Mouse (Mus musculus) CD4-positive helper T cell, adult 2 months (primary cell): ENCODE results near the gene Podxl2.

Experiments used
- DNase-seq: peaks from one replicate; pipeline ENCODE4 v3.0.0-alpha.2; 2012; ENCODE audit warnings: low read depth, missing footprints, low spot score

Gene Podxl2

DNA sequence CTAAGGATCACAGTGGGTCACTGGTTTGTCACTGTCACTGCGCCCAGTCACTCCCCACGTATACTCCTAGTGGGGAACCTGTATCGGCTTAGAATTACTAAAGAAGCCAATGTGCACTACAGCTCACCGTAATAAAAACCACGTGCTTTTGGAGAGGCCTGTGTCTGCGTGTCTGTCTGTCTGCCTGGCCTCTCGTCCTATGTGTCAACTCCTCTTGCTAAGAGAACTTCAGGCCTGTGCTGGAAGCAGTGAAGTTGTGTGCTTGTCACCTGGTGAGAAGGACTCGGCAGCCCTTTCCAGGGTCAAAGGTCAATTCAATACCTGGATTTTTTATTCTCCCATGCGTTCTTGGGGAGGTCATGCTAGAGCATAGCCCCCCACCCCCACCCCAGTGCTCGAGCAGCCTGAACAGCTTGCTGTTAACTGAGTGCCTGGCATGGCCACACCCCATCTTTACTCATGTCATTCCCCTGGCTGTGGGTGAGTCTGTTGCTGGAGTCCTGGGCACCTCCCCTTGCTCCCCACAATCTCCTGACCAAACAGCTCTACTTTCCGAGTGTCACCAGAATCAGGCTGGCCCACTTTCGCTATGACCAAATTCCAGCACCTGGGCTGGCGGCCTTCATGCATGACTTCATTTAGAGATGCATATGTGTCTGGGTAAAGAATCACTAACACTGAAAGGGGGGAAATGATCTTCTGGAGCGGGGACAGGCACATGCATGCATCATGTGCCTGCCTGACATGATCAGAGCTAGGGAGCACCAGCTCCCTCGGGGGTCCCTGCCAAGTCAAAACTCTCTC, 46.4 kb downstream of the Podxl2 start:
- DNase-seq: no peak

DNA sequence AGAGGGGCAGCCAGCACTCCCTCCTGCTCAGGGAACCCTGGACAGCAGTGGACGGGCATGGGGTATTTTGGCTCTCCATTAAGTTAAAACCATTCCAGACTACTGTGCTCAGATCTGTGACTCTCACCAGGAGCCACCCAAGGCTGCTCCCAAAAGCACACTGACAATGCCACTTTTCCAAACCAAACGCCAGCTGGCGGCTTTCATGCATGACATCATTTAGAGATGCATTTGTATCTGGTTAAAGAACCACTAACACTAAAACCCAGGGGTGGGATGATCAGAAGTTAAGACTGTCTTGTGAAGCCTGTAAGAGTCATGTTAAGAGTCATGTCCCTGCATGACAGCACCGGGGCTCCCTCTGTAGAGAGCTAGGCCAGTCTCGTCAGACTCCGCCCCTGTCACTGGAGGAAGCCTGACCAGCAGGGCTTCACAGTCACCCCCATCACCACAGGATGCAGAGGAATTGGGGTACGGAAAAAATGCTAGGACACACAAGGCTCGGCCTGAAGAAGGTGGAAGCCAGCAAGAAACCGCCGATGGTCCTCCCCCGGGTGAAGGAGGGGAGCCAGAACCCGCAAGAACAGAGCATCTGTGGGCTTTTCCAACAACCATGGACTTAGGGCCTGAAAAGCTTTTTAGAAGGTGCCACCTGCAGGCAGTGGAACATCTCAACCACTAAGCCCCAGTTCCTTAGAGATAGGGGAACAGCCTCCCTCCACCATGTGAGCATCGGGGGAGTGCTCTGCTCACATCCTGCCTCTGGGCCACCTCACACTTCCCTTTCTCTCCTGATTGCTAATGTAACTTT, 47.2 kb downstream of the Podxl2 start:
- no peak for DNase-seq

DNA sequence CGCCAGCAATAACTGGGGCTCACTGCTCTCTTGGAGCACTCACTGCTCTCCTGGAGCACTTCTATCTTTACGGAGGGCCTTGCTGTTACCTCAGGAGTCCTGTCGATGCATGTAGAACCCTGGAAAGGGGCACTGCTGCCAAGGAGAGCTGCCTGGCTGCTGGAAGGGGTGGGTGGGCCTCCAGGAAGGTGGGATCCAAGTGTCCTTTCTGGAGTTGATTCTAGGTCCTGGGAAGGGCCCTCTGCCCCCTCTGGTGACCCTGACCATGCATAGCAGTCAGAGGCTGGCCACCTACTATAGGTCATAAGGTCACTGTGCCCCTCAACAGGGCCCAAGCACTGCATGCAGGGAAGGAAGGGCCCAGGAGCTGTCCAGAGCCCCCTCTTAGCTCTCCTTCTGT, 47.9 kb downstream of the Podxl2 start:
- DNase-seq: no peak

DNA sequence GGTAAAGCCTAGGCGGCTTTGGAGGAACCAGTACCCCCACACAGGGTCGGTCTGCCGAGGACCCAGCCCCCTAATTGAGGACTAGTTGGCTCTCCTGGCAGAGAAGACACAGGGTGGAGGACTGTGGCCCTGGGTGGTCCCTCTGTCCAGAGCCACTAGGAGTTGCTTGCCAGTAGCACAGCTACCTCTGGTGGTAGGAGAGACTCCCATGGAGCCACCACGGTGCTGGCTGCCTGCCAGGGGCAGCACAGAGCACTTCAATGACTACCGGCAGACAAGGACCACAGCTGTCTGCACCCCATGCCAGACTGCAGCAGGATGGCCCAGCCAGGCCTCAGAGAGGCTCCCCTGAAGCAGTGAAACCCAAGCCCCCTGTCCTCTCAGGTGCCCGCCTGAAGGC, 48.3 kb downstream of the Podxl2 start:
- DNase-seq: no peak

DNA sequence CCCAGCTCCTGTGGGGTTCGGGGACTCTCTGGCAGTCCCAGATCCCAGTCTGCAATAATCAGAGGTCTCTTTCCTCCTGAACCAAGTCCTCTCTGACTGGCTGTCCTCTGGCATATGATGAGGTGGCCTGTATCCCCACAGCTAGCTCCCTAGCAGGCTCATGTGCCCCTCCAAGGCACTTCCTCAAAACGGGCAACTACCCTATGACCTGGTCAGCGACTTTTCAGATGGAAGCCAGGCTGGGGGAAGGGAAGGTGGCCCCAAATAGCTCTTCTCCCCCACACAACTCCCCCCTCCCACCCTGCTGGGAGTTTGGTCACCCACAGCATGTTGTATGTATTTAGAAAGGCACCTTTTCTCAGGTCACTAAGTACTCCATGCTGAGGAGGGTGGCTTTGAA, 48.8 kb downstream of the Podxl2 start:
- no peak for DNase-seq

DNA sequence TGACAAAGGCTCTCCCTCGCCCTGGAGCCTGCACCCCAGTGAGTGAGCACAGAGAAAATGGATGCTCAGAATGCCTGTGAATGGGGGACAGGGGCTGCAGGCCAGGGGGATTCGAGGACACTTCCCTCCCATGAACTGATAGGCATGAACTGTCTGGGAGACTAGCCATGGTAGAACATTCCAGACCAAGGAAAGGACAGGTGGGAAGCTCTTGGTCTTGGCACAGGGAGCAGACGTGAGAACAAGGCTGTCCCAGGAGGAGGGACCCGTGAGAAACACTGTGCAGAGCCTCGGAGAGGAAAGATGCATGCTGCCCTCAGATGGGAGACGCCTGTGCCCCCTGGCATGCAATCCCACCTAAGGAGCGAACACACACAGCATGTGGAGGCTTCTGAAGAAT, 50.7 kb downstream of the Podxl2 start:
- DNase-seq: no peak

DNA sequence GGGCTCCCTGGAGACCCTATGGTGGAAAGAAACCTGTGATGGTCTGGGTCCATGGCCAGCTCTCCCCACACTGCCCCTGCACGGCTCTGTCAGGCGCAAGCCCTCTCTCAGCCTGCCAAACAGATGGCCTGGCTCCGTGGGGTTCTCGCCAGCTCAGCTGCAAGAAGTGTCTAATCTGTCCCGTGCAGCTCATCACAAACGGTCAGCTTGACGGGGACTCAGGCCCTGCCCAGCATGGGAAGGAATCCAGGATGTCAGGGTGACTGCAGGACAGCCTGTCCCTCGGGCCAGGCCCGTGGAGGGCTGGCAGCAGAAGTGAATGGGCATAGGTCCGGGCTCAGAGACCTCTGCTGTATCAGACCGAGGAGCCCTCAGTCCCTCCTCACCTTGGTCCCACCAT, 52.9 kb downstream of the Podxl2 start:
- DNase-seq: no peak

DNA sequence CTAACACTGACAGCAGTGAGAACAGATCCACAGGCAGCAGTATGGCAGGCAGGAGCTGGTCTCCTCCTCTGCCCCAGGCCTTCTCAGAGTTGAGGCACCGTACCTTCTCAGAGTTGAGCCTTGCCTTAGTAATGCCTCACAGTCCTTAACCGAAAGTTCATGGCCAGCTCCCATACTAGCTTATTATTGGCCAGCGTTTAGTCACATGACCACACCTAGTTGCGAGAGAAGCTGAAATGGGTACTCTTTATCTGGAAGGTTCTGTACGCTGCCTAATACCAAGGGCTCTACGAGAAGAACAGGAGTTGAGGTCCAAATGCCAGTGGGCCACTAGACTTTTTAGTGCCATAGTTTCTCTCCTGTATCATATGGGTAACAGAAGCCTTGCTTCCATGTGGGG, 53.5 kb downstream of the Podxl2 start:
- DNase-seq: no peak

DNA sequence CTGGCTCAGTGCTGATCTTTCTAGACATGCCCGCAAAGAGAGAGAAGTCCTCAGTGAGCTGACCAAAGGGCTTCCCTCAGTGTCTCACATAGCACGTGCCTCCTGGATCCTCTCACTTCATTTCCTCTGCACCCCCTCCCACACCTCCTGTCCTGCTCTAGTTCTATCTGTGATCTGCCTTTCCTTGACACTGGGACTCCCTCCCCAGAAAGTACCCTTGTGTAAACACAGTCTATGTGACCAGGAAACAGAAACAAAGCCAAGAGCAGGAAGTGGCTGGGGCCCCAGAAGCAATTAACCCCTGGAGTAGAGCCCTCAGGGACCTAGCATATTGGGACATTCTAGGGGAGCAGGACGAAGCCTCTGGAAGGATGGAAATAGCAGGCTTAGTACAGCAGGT, 54.0 kb downstream of the Podxl2 start:
- DNase-seq: no peak

DNA sequence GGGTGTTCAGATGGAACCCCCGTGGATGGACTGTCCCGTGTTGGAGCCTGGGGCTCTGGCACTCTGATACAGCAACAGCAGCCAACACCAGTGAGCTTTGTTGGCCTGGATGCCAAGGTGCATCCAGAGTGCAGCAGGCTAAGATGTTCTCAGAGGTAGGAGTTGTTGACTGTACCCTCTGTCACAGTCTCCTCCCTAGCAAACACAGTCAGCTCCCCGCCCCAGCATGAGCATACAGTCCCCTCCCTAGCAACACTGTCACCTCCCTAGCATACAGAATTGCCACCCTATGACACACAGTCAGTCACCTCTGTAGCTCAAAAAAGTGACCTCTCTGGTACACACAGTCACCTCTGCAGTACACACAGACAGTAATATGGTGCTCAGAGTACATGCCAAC, 57.9 kb downstream of the Podxl2 start:
- no peak for DNase-seq

DNA sequence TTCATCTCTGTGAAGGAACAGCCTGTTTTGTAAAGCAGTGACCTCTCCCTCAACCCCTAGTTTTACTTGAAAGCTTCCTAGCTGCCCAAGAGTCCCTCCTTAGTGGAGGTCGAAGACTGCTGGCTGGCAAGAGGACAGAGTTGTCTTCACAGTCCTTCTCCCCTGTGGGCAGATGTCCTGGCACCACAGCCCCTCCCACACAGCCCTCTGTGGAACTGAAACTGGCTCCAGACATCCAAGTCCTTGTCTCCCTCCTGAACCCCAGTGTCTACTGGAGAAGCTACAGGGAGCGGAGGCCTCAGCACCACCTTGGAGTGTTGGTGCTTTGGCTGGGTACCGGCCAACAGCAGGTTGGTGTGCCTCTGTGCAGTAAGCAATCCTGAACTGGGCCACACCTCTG, 59.4 kb downstream of the Podxl2 start:
- DNase-seq: no peak

DNA sequence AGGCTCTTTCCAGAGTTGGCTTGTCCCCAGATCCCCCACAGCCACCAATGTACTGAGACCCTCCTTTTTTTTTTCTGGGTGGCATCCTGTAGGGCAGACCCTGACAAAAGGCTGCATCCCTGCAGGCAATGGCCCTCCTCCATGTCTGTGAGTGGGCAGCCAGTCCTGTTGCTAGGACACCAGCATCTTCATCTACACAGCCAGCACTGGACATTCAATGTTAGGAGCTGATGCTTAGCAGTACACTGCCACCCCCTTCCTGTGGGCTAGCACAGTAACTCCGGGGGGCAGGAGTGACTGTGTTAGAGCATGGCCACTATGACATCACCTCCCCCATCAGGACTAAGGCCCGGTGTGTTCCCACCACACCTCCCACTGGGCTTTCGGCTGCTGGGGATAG, 59.8 kb downstream of the Podxl2 start:
- DNase-seq: no peak

DNA sequence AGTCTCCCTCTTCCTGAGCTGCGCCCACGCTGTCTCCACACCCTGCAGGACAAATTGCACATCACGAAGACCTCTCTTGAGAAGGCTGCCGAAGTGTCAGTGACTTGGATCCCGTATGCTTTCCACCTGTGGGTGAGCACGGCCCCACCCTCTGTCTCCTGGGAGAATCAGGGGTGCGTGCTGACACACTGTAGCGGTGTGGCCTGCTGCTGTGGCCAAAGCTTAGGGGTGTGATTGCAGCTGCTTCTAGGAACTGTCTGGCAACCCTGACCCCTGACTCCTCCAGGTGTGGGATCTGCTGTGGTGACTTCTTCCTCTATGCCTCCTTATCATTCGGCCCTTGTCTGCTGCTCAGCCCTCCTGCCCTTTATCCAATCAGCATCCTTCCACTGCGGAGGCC, 61.0 kb downstream of the Podxl2 start:
- no peak for DNase-seq

DNA sequence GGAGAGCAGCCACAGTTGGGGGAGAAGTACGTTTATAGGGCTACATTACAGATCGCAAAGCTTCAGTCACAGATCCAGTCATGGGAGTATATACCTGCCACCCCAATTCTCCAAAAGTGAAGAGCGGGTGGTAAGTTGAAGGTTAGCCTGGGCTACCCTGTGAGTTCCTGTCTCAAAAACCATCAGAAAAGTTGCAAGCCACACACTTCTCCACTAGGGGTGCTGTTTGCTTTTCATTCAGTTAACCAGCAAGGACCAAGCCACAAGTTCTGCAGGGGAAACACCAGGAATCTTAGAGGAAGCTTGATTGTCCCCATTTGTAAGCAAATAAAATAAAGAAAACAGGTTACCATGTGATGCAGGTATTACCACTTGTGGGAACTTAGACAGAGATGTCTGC, 62.0 kb downstream of the Podxl2 start:
- DNase-seq: peak; percentile 52

DNA sequence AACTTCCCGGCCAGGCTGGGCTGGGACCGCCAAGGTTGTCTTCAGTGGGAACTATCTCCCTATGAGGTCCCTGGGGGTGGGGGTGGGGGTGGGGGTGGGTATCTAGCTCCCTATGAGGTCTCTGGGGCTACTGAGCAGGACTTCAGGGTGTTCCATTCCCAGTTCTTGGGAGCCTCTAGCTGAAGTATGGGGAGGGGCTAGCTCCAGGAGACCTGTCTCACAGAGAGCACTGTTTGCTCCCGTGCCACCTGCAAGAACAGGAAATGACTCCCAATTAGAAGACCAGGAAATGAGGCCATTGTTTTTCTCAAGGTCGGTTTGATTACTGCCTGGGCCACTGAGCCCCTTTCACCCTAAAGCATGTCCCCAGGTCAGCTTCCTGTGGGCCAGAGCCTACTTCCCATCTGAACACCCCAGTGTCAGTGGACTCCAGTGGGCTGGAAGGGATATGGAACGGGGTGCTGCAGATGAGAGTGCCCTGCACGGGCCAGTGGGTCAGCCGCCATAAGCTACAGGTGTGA, 62.9 kb downstream of the Podxl2 start:
- DNase-seq: no peak

DNA sequence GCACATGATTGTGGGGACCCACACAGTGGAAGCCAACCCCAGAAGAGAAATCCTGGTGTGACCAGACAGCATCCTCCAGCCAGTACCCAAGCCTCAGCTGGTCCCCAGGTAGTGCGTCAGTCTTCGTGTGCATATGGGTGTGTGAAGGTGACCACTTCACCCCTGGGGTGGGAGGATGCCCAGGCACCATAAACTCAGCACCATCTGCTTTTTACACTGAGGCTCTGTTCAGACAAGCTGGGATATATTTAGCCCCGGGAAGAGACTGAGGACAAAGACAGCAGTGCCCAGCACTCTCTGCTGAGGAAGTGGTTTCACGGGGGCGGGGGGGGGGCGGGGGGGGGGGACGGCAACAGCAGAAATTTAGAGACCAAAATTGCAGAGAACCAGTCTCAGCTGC, 63.4 kb downstream of the Podxl2 start:
- no peak for DNase-seq

DNA sequence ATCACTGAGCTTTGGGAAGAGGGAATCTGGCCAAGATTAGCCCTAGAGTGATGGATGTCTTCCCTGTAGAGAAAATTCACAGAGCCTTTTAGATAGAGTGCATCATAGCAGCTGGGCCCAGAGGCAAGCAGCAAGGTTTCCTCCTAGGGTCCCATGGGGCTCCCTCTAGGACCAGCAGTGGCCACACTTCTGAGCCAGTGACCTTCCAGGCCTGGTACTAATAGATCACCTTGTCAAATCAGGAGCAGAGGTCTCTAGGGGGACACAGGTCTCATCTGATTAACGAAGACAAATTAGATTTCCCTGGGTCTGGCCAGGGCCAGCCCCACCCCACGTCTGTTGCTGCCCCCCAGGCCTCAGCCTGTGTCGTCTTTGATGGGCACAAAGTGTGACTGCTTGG, 64.6 kb downstream of the Podxl2 start:
- no peak for DNase-seq

DNA sequence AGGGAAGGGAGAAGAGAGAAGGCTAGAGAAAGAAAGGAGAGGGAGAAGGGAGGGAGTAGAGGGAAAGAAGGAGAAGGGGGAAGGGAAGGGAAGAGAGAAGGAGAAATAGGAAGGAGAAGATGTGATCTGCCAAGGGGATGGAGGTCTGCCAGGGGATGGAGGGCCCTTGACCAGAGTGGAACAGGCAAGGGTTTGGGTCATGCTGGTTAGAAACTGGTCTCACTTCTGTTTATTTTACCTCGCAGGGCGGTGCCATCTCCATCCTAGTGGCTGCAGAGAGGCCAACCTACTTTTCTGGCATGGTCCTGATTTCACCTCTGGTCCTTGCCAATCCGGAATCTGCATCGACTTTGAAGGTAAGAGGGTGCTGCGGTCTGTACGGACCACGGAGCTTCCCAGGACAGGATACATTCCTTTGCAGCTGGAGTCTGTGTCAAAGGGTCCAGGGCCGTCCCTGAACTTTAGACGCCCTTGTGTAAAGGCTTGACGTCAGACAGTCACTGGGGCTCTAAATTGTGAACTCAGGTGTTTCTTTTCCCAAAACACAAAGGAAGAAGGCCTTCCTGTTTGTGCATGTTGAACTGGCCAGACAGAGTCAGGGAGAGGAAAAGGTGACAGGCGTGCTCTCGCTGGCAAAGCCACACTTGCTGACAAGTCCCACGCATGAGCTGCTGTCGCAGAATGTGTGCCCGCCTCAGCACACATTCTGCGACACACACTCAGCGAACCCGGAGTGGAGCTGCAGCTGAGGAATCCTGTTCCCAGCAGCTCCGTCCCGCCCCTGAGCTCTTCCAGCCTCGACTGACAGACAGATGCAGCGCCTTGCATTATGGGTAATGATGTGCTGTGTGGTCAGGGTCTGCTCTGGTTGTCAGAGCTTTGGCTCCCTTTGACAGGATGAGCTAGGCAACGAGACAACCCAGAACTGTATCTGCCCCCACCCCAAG, 65.5 kb downstream of the Podxl2 start:
- no peak for DNase-seq

DNA sequence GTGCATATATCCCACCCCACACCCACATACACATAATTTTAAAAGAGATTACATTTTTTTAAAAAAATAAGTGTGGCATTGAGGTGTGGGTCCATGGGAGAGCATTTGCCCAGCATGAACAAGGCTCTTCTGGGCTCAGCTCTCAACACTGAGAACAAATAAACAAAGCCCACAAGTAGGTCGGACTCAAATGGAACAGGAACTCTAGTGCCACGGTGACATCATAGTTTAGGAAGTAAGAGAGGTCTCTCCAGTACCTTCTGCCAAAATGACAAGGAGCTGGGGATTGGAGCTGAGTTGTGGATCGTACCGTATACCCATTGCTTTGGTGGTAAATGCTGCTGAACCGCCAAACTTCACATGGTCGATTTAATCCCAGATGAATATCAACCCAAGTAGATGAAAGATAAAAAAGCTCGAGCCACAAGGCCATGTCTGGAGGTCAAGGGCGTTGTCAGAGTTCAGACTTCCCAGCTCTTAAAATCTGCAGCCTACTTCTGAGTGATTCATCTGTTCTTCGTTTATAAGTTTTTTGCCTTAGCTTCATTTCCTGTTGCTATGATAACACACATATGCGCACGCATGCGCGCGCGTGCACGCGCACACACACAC, 69.8 kb downstream of the Podxl2 start:
- DNase-seq: no peak

DNA sequence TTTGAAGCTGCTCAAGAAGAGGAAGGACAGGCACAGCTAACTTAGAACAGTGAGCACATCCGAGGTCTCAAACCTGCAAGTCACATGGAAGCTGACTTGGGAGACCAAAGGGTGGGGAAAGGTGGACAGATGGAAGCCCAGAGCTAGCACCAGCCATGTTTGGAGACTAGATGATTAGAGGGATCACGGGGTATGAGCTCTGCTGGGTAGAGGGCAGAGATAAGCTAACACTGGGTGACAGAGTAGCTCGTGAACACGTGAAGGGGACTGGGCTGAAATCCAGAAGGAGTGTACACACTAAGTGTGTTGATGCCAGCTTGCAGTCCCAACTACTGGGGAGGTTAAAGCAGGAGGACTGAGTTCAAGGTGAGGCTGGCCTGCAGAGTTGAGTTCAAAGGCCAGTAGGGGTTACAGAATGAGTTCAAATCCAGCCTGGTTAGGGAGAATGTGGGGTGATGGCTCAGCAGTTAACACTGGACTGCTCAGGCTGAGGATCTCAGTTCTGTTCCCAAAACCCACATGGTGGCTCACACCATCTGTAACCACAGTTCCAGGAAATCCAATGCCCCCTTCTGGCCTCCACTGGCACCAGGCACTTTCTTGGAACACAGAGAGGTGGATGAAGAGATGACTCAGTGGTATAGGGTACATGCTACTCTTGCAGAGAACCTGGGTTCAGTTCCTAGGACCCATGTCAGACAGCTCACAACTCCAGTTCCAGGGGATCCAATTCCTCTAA, 70.7 kb downstream of the Podxl2 start:
- no peak for DNase-seq

DNA sequence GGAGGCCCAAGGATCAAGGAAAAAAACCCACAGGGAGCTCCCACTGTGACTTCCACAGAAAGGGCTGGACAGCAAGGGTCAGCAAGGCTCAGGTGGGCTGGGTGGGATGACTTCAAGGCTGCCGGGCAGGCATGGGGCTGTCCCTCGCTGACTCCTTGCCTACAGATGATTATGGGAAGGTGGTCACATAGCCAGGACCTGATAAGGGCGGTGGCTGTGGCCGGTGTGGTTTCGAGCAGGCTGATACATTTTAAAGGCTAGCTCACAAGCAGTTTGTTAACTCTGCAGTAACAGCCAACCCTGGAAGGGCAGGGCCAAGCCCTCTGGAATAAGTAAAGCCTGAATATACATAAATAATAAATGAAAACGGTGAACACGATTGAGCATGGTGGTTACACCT, 71.8 kb downstream of the Podxl2 start:
- DNase-seq: no peak
